Mouse (Mus musculus) ES-E14 (cell line): ENCODE results near the gene Tldc2. TPM values are rescaled to one million over a fixed set of nuclear protein-coding genes. Genes with fewer than 3 reads are reported as not detected.

Source experiments
- DNase-seq: peaks from one replicate; pipeline ENCODE4 v3.0.0-alpha.2; 2013; ENCODE audit warnings: low read depth, low spot score
- H3K27ac ChIP-seq: 2 replicates; pipeline ENCODE4 v1.5.1; 2012; ENCODE audit warnings: low read depth, mild to moderate bottlenecking, low read length, moderate library complexity, mixed read lengths; ENCODE audit not compliant: poor library complexity, insufficient read depth, severe bottlenecking
- H3K36me3 ChIP-seq: 2 replicates; pipeline ENCODE4 v1.6.1; 2012; ENCODE audit warnings: mild to moderate bottlenecking, low read length, moderate library complexity, mixed read lengths; ENCODE audit not compliant: control insufficient read depth, poor library complexity, insufficient read depth, severe bottlenecking
- H3K4me1 ChIP-seq, 2 experiments: fragments of 150-350 bp in 1 of 2; sonication (generic) in 1 of 2; 2 replicates each; pipeline ENCODE4 v1.6.1; 2012; ENCODE audit warnings: low read length in 2 of 2, mild to moderate bottlenecking in 1 of 2, mixed read lengths in 1 of 2; ENCODE audit not compliant: control insufficient read depth in 2 of 2, insufficient read depth in 2 of 2, poor library complexity in 1 of 2
- H3K4me3 ChIP-seq, 2 experiments: fragments of 150-350 bp in 1 of 2; sonication (generic) in 1 of 2; 2 replicates each; pipeline ENCODE4 v1.5.1; 2012; ENCODE audit warnings: low read length in 2 of 2, low read depth in 1 of 2, mild to moderate bottlenecking in 1 of 2, mixed read lengths in 1 of 2; ENCODE audit not compliant: insufficient read depth in 1 of 2, poor library complexity in 1 of 2, severe bottlenecking in 1 of 2
- H3K9ac ChIP-seq: 2 replicates; pipeline ENCODE4 v1.6.1; 2012; ENCODE audit warnings: low read depth, mild to moderate bottlenecking, low read length, mixed read lengths; ENCODE audit not compliant: poor library complexity, insufficient read depth, severe bottlenecking
- H3K9me3 ChIP-seq: fragments of 150-350 bp; sonication (generic); 2 replicates; pipeline ENCODE4 v1.6.1; 2012; ENCODE audit warnings: low read depth, mild to moderate bottlenecking, low read length; ENCODE audit not compliant: control insufficient read depth, insufficient read depth
- CHD2 ChIP-seq: IDR thresholded peaks from 2 replicates; pipeline ENCODE4 v1.6.1; 2014; ENCODE audit warnings: mild to moderate bottlenecking, low read depth, low read length, inconsistent platforms
- HCFC1 ChIP-seq: IDR thresholded peaks from 2 replicates; pipeline ENCODE4 v1.6.1; 2012; ENCODE audit warnings: low read length, inconsistent platforms, borderline replicate concordance; ENCODE audit not compliant: insufficient read depth
- MAFK ChIP-seq: IDR thresholded peaks from 2 replicates; pipeline ENCODE4 v1.6.1; 2014; ENCODE audit warnings: mild to moderate bottlenecking, low read depth, low read length, inconsistent platforms; ENCODE audit not compliant: insufficient read depth
- ZC3H11A ChIP-seq: IDR thresholded peaks from 2 replicates; pipeline ENCODE4 v1.6.1; 2012; ENCODE audit warnings: low read depth, mild to moderate bottlenecking, inconsistent platforms, low read length, borderline replicate concordance
- ZNF384 ChIP-seq: IDR thresholded peaks from 2 replicates; pipeline ENCODE4 v1.6.1; 2012; ENCODE audit warnings: low read depth, low read length, inconsistent platforms
- in situ Hi-C, 2 experiments: fragments of 600-800 bp; cut with MboI; formaldehyde crosslinking; loops; one replicate each; pipeline ENCODE4 v1.15.1; 2025; ENCODE audit warnings: low sequenced_read_pairs in 2 of 2, inconsistent platforms in 1 of 2; ENCODE audit not compliant: unreplicated experiment in 2 of 2
- total RNA-seq: library from RNA; depleted of rRNA; stranded (reverse); fragments of 300-350 nt; gene quantifications from 2 replicates; pipeline ENCODE4 v1.2.3, GENCODE M21; 2012

Gene Tldc2
- total RNA-seq, 1 experiment = not detected

GRCm38 (mm10) chr2:157070365-157070764 is 16.5 kb upstream of the Tldc2 start:
- in situ Hi-C loops = no loop called here
- Histone ChIP-seq H3K4me1 (no peaks in the 10 kb centered on the region; a peak in 1 of 4 replicates), H3K9ac (no peak overlapping the region), H3K36me3 (no peaks in the 10 kb centered on the region), H3K4me3 (no peak overlapping the region), H3K27ac (no peak overlapping the region), H3K9me3 (no peaks in the 10 kb centered on the region)
- DNase-seq = no peak
- TF ChIP-seq HCFC1 (no peak), ZC3H11A (no peak)

DNA sequence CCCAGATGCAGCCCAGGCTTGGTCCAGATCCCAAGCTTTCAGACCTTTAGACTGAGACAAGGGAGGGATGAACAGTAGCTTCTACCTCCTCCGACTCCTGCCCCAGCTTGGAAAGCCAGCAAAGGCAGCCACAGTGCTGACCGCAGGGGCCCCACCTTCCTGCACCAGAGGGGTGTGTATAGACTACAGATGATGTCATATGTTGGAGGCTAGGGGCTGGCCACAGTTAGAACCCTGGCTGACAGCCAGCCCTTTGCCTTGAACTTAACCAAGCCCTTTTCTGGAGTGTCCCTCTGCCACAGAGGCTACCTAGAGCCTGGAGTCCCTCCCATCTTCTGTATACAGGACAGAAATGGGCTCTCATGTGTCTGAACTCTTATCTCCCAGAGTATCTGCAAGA is 15.3 kb upstream of the Tldc2 start:
- no peaks in the 10 kb centered on the region for H3K9me3 ChIP-seq
- in situ Hi-C loops = no loop called here
- H3K4me3 ChIP-seq = no peak overlapping the region
- TF ChIP-seq ZC3H11A = no peak
- no peak for TF ChIP-seq CHD2
- no peak for TF ChIP-seq ZNF384
- no peak for TF ChIP-seq HCFC1
- no peak for TF ChIP-seq MAFK
- H3K9ac ChIP-seq = no peak overlapping the region
- no peak overlapping the region for H3K27ac ChIP-seq
- no peak for DNase-seq
- no peaks in the 10 kb centered on the region for H3K36me3 ChIP-seq
- H3K4me1 ChIP-seq = no peaks in the 10 kb centered on the region; a peak in 1 of 4 replicates

GRCm38 (mm10) chr2:157072316-157072990 is 14.4 kb upstream of the Tldc2 start:
- Histone ChIP-seq H3K9me3 (no peaks in the 10 kb centered on the region), H3K4me1 (peaks cover 0 to under 1% of the 10 kb centered on the region in 2 experiments; a peak in 1 of 4 replicates), H3K9ac (no peak overlapping the region), H3K36me3 (no peaks in the 10 kb centered on the region), H3K27ac (no peak overlapping the region), H3K4me3 (no peak overlapping the region)
- TF ChIP-seq HCFC1 (no peak), MAFK (no peak), CHD2 (no peak), ZNF384 (no peak), ZC3H11A (no peak)
- no peak for DNase-seq
- in situ Hi-C loops = no loop called here

DNA sequence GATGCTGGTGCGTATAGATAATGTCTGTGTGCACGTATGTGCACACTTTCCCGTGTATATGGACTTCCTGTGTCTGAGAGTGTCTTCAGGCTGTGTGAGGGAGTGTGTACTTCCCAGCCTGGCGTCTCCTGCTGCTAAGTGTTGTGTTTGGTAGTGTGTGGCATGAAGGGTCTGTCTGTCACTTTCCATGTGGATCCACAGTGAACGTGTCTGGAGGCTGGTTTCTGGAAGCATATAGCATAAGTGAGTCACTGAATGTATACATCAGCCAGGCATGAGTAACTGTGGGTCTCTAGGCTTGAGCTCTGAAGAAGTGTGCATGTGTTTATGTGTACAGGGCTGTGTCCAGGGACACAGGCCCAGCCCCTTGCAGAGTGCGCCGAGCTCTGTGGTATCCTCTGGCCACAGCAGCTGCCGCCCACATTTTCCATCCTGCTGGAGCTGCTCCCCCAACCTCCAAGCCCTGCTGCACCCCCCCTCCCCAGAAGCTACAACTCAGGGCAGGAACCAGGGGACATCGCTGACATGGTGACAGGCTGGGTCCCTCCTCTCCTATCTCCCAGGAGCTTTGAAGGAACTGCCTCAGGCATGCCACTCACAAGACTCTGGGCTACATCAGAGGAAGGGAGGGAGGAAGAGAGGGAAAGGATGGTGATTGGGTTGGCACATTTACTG is 13.3 kb upstream of the Tldc2 start:
- no peaks in the 10 kb centered on the region for H3K36me3 ChIP-seq
- no peak for TF ChIP-seq ZNF384
- no peak for TF ChIP-seq MAFK
- no peak for TF ChIP-seq ZC3H11A
- TF ChIP-seq HCFC1 = no peak
- no peak for TF ChIP-seq CHD2
- H3K9ac ChIP-seq = no peak overlapping the region
- peaks cover 0 to 5% of the 10 kb centered on the region in 2 experiments; a peak in 1 of 4 replicates for H3K4me1 ChIP-seq
- in situ Hi-C loops = no loop called here
- no peak overlapping the region for H3K4me3 ChIP-seq
- no peak overlapping the region for H3K27ac ChIP-seq
- DNase-seq = no peak
- H3K9me3 ChIP-seq = no peaks in the 10 kb centered on the region
